Mouse (Mus musculus): Measurements from ENCODE around the gene Cxcr3. TPM values are rescaled to one million over a fixed set of nuclear protein-coding genes. Genes with fewer than 3 reads are reported as not detected.

Gene Cxcr3
- polyA plus RNA-seq (2015; fragmentation: Nextera tagmentation; extraction: Ambion mirVana), result 0.11 and 0.30 TPM in 2 replicates

DNA sequence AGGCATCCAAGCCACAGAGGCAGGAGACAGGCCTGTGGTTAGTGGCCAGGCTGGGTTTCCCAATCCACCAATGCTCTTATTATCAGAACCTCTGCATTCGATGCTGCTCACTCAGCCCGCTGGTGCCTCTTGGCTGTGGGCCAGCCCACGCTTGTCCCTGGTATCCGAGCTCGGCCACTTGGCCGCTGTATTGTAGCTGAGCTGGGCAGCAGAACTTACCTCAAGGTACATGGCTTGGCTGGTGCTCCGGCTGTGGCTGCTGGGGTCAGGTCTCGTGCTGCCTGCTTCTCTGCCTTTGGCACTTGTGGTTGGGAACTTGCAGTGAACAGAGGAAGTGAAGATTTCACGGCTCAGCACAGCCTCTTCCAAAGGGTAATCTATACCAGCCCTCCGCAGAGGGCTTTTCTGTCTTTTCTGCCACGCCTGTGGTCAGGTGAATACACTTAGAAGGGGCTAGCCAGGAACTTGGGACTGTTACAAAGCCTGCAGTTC is at the start of gene Cxcr3:
TSS of gene Cxcr3 (minus strand) at position 442 of the 492 bp plus-strand sequence.
- WGBS, result 35% methylated on average over 11 of the region's 11 CpGs
- no peak within 1 kb of the TSS for H3K4me3 ChIP-seq
- no peak for ATAC-seq (replicated peaks; ENCODE audit: insufficient number of reproducible peaks, insufficient read depth, low FRiP score, low read depth)
- H3K36me3 ChIP-seq, result no peaks in the 10 kb centered on the region
- H3K9ac ChIP-seq, result no peak within 1 kb of the TSS
- H3K4me2 ChIP-seq, result peak within 1 kb of the TSS; percentile 8; the same call in 1 of the 2 replicates
- no peaks in the 10 kb centered on the region for H3K9me3 ChIP-seq (replicated peaks)
- H3K27ac ChIP-seq, result no peak within 1 kb of the TSS
- peaks cover 8% of the 10 kb centered on the region for H3K27me3 ChIP-seq
- peaks cover 5% of the 10 kb centered on the region for H3K4me1 ChIP-seq (replicated peaks)

DNA sequence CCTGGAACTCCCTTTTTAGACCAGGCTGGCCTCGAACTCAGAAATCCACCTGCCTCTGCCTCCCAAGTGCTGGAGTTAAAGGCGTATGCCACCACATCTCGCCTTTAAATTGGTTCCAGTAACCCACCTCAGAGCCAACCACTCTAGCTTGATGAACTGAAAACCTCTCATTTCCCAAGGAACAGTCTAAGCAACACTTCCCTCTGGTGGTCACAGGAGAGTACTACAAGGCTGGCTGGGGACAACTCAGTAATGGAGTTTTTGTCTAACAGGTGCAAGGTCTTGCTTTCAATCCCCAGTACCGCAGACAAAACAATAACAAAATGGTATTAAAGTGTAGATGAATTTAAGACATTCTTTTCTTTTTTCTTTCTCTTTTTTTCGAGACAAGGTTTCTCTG is 38.0 kb upstream of the Cxcr3 start:
- H3K4me2 ChIP-seq, result no peak overlapping the region
- H3K27me3 ChIP-seq, result peaks cover 3% of the 10 kb centered on the region
- H3K36me3 ChIP-seq, result no peaks in the 10 kb centered on the region
- H3K9me3 ChIP-seq (replicated peaks), result no peaks in the 10 kb centered on the region
- no peak overlapping the region for H3K4me3 ChIP-seq
- H3K4me1 ChIP-seq (replicated peaks), result no peaks in the 10 kb centered on the region
- H3K9ac ChIP-seq, result no peak overlapping the region
- no peak for ATAC-seq (replicated peaks; ENCODE audit: insufficient number of reproducible peaks, insufficient read depth, low FRiP score, low read depth)
- WGBS, result 29% methylated on average over 5 of the region's 5 CpGs
- no peak overlapping the region for H3K27ac ChIP-seq

DNA sequence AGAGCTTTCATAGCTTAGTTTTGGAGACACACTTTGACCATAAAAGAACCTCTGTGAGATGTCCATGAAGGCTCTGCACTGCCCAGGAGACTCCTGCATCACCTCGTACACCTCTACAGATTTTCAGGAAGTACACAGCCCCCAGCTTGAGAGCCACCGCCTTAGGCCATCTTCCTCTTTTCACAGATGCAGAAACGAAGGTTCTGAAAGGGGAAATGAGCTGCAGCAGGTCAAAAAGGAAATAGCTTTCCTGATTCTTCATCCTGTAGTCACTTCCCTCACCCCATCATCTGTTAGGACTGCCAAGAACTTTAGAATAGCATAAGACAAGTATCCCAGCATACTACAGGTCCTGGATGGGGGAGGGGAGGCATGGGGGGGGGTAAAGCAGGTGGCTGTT is 36.2 kb upstream of the Cxcr3 start:
- 49% methylated on average over 3 of the region's 3 CpGs for WGBS

DNA sequence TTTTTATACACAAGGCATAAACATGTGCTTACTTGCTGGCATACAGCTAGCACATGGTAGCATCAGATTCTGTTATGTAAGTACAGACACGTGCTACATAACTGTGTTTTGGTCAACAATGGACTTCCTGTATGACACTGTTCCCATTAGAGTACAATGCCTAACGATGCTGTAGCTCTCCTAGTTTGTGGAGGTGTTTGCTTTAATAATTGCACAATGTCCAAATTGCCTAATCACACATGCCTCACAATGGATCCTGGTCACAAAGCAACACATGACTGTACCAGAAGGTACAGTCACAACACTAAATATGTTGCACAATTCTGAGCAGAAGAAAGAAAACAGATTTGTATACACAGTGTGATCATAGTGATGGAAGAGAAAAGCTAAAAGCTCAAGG is 35.4 kb upstream of the Cxcr3 start:
- Histone ChIP-seq H3K4me1 (replicated peaks) (no peaks in the 10 kb centered on the region), H3K4me3 (no peak overlapping the region), H3K9me3 (replicated peaks) (no peaks in the 10 kb centered on the region), H3K9ac (no peak overlapping the region), H3K36me3 (no peaks in the 10 kb centered on the region), H3K4me2 (no peak overlapping the region), H3K27me3 (peaks cover 3% of the 10 kb centered on the region), H3K27ac (no peak overlapping the region)
- no peak for ATAC-seq (replicated peaks; ENCODE audit: insufficient number of reproducible peaks, insufficient read depth, low FRiP score, low read depth)
- WGBS, result 48% methylated on average over 2 of the region's 2 CpGs

More for the DNA sequence above, 36.2 kb upstream of the Cxcr3 start:
- Histone ChIP-seq H3K4me3 (no peak overlapping the region), H3K4me2 (no peak overlapping the region), H3K9me3 (replicated peaks) (no peaks in the 10 kb centered on the region), H3K4me1 (replicated peaks) (no peaks in the 10 kb centered on the region), H3K36me3 (no peaks in the 10 kb centered on the region), H3K27me3 (peaks cover 3% of the 10 kb centered on the region), H3K27ac (no peak overlapping the region), H3K9ac (no peak overlapping the region)
- ATAC-seq (replicated peaks; ENCODE audit: insufficient number of reproducible peaks, insufficient read depth, low FRiP score, low read depth), result no peak

DNA sequence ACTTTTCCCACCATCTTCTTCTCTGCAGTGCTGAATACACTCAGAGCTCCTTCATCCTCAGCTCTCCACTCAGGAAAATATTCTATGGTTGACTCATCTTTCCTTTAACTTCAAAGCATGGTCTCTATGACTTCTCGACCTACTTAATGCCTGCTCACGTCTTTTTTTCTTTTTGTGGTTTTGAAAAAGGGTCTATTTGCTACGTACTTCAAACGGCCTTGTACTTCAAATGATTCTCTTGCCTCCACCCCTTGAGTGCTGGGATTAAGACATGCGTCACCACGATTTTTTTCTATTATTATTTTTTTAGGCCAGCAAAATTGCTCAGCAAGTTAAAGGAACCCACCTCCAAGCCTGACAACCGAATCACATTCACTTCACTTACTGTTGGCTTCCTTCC is 33.2 kb upstream of the Cxcr3 start:
- Histone ChIP-seq H3K4me3 (no peak overlapping the region), H3K4me1 (replicated peaks) (no peaks in the 10 kb centered on the region), H3K27ac (no peak overlapping the region), H3K36me3 (no peaks in the 10 kb centered on the region), H3K9ac (no peak overlapping the region), H3K9me3 (replicated peaks) (no peaks in the 10 kb centered on the region), H3K4me2 (no peak overlapping the region), H3K27me3 (peaks cover 3% of the 10 kb centered on the region; the same call in 1 of the 2 replicates)
- no peak for ATAC-seq (replicated peaks; ENCODE audit: insufficient number of reproducible peaks, insufficient read depth, low FRiP score, low read depth)
- WGBS, result 61% methylated on average over 7 of the region's 7 CpGs

DNA sequence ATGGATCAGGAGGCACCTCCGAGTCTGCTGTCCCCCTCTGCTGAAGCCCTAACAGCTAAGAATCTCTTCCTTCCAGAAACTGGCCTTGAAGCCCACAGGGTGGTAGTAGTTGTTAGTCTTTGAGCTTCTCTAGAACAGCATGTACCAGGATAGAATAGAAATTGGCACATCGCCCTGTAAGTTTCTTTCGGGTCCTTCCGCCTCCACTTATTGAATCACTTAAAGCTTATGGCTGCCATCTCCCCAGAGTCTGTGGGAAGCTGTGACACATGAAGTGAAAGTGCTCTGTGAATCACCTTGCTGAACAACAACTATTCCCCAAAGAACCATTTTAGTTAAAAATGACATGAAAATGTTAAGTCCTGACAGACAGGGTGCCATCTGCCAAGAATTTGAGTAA is 31.0 kb upstream of the Cxcr3 start:
- Histone ChIP-seq H3K9me3 (replicated peaks) (no peaks in the 10 kb centered on the region), H3K4me2 (no peak overlapping the region), H3K4me1 (replicated peaks) (no peaks in the 10 kb centered on the region), H3K4me3 (no peak overlapping the region), H3K27me3 (peaks cover 3% of the 10 kb centered on the region; the same call in 1 of the 2 replicates), H3K27ac (no peak overlapping the region), H3K36me3 (no peaks in the 10 kb centered on the region), H3K9ac (no peak overlapping the region)
- no peak for ATAC-seq (replicated peaks; ENCODE audit: insufficient number of reproducible peaks, insufficient read depth, low FRiP score, low read depth)
- 71% methylated on average over 4 of the region's 4 CpGs for WGBS

DNA sequence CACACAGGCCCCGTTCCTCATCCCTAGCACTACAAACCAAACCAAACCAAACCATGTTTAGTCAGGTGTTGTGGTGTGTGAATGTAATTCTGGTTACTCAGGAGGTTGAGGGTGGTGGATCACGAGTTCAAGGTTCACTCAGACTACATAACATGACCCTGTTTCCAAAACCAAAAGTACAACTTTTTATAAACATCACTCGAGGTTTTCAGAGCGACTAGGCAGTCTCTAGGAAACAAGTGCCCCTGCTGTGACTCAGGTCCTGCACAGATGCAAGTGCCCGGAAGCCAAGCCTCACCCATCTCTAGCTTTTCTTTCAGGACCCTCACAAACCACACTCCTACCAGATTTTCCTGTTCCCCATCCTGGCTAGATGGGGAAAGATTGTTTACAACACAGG is 30.6 kb upstream of the Cxcr3 start:
- H3K4me2 ChIP-seq, result no peak overlapping the region
- no peak overlapping the region for H3K4me3 ChIP-seq
- peaks cover 3% of the 10 kb centered on the region; the same call in 1 of the 2 replicates for H3K27me3 ChIP-seq
- no peak overlapping the region for H3K27ac ChIP-seq
- H3K9me3 ChIP-seq (replicated peaks), result no peaks in the 10 kb centered on the region
- 72% methylated on average over 5 of the region's 5 CpGs for WGBS
- no peaks in the 10 kb centered on the region for H3K4me1 ChIP-seq (replicated peaks)
- H3K9ac ChIP-seq, result no peak overlapping the region
- ATAC-seq (replicated peaks; ENCODE audit: insufficient number of reproducible peaks, insufficient read depth, low FRiP score, low read depth), result no peak
- H3K36me3 ChIP-seq, result no peaks in the 10 kb centered on the region

DNA sequence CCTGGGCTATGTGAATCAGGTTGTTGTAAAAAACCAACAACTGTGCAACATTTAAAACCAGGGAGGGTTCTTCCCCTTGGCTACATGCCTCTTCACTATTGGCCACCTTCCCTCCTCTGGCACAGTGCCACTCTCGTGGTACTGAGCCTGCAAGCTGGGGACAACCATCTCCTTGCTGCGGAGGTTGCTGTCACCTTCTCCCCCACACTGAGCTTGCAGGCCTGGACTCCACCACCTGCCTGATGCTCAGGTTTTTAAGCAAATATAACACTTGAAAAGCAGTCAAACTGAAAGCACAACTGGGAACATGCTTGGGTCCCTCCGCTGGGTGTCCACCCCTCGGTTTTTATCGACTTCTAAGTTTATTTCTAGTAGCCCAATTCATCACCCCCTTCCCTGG is 20.4 kb upstream of the Cxcr3 start:
- no peaks in the 10 kb centered on the region for H3K36me3 ChIP-seq
- H3K4me3 ChIP-seq, result no peak overlapping the region
- no peak for ATAC-seq (replicated peaks; ENCODE audit: insufficient number of reproducible peaks, insufficient read depth, low FRiP score, low read depth)
- WGBS, result 56% methylated on average over 5 of the region's 5 CpGs
- no peaks in the 10 kb centered on the region for H3K9me3 ChIP-seq (replicated peaks)
- H3K9ac ChIP-seq, result no peak overlapping the region
- peaks cover 5% of the 10 kb centered on the region; the same call in 1 of the 2 replicates for H3K27me3 ChIP-seq
- H3K4me2 ChIP-seq, result no peak overlapping the region
- H3K4me1 ChIP-seq (replicated peaks), result no peaks in the 10 kb centered on the region
- H3K27ac ChIP-seq, result no peak overlapping the region

DNA sequence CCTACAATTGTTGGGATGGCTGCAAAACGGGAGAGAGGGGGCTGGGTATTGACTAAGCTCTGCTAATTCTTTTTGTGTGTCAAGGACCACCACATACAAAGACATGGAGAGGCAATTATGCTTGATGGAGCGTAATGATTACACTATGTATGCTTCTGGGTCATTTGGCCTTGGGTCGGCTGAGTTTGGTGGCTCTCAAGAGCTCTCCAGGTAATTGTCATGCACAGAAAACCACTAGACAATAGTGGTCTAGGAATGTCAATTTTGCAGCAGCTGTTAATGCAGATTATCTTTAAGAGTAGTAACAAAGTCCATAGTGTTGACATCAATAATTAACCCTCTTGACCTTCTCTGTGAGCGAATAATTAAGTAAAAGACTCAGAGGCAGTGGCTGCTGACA is 16.1 kb upstream of the Cxcr3 start:
- Histone ChIP-seq H3K9ac (no peak overlapping the region), H3K36me3 (no peaks in the 10 kb centered on the region), H3K4me1 (replicated peaks) (no peaks in the 10 kb centered on the region), H3K27me3 (peaks cover 12% of the 10 kb centered on the region), H3K9me3 (replicated peaks) (no peaks in the 10 kb centered on the region), H3K4me3 (no peak overlapping the region), H3K4me2 (no peak overlapping the region), H3K27ac (no peak overlapping the region)
- 59% methylated on average over 4 of the region's 4 CpGs for WGBS
- ATAC-seq (replicated peaks; ENCODE audit: insufficient number of reproducible peaks, insufficient read depth, low FRiP score, low read depth), result no peak

DNA sequence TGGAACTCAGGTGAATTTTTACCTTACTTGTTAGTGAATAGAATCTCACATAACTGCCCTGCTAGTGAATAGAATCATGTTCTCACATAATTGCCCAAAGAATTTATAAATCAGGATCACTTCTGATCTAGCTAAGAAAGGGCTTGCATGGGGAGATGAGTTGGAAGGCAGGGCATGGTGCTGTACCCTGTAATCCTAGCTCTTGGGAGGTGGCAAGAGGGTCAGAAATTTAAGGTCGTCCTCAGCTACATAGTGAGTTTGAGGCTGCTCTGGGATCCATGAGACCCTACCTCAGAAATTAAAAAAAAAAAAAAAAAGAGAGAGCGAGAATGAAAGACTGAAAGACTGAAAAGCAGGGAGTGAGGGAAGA is 7.0 kb upstream of the Cxcr3 start:
- no peaks in the 10 kb centered on the region for H3K9me3 ChIP-seq (replicated peaks)
- no peak overlapping the region for H3K4me3 ChIP-seq
- H3K27ac ChIP-seq, result no peak overlapping the region
- H3K4me1 ChIP-seq (replicated peaks), result no peaks in the 10 kb centered on the region
- WGBS, result 73% methylated on average over 1 of the region's 2 CpGs
- no peaks in the 10 kb centered on the region; the same call in none of the 2 replicates for H3K27me3 ChIP-seq
- H3K36me3 ChIP-seq, result no peaks in the 10 kb centered on the region
- ATAC-seq (replicated peaks; ENCODE audit: insufficient number of reproducible peaks, insufficient read depth, low FRiP score, low read depth), result no peak
- H3K4me2 ChIP-seq, result no peak overlapping the region
- H3K9ac ChIP-seq, result no peak overlapping the region

DNA sequence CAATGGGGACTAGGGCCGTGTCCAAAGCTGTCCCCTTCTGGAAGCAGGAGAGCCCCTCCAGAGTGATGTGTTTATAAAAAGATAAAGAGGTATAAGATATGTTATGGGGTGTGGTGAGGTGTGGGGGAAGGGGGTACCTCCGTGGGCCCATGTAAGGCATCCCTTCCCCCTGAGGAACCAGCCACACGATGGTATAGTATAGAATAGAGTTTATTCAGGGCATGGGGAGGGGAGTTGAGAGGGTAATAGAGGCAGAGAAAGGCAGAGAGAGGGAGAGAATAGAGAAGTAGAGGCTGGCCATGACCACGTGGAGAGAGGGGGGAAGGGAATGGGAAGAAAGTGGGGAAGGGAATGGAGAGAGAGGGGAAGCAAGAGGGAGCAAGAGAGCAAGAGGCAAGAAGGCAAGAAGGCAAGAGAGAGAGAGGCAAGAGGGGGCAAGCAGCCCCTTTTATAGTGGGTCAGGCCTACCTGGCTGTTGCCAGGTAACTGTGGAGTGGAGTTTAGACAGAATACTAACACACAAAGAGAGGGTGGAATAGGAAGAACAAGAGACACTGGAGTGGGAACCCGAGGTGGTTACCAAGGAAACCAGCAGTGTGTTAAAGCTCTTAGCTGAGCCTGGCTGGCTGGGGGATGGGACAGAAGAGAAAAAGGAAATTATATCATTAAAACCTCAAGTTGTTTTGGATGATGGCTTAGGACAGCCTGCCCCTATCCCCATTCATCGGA is 6.4 kb upstream of the Cxcr3 start:
- Histone ChIP-seq H3K27ac (no peak overlapping the region), H3K4me2 (no peak overlapping the region), H3K27me3 (no peaks in the 10 kb centered on the region; the same call in none of the 2 replicates), H3K4me1 (replicated peaks) (no peaks in the 10 kb centered on the region), H3K36me3 (no peaks in the 10 kb centered on the region), H3K9me3 (replicated peaks) (no peaks in the 10 kb centered on the region), H3K9ac (no peak overlapping the region), H3K4me3 (no peak overlapping the region)
- ATAC-seq (replicated peaks; ENCODE audit: insufficient number of reproducible peaks, insufficient read depth, low FRiP score, low read depth), result no peak
- 50% methylated on average over 6 of the region's 6 CpGs for WGBS

DNA sequence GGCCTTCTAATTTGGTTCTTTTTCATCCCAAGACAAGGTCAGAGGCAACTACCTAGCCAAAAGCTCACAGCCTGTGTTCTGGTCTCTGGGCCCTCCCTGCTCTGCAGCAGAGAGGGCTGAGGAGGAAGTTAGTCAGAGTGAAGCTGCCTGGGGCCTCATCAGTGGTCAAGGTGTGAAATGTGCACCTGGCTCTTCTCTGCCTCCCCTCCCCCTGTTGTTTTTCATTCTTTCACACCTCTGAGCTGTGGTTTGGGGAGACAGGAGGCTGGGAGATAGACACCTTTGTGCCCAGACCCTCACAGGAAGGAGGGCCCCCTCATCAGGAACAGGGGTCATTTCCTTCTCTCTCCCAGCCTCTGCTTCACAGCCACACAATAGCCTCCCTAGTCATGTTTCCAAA is 3.1 kb upstream of the Cxcr3 start:
- Histone ChIP-seq H3K9me3 (replicated peaks) (no peaks in the 10 kb centered on the region), H3K4me1 (replicated peaks) (peaks cover 5% of the 10 kb centered on the region), H3K9ac (no peak overlapping the region), H3K27me3 (peaks cover 3% of the 10 kb centered on the region), H3K4me3 (no peak overlapping the region), H3K36me3 (no peaks in the 10 kb centered on the region), H3K27ac (no peak overlapping the region), H3K4me2 (no peak overlapping the region)
- ATAC-seq (replicated peaks; ENCODE audit: insufficient number of reproducible peaks, insufficient read depth, low FRiP score, low read depth), result no peak; the same call in 1 of the 2 replicates

All from heart, embryonic 15.5 days (tissue).